Mouse (Mus musculus) brain, embryonic 18.5 days (tissue): Measurements from ENCODE around the gene 3100002H09Rik.

ENCODE experiments used
- DNase-seq: peaks from one replicate; pipeline ENCODE4 v3.0.0-alpha.2; 2012; ENCODE audit warnings: low read depth, low spot score

3100002H09Rik gene

GRCm38 (mm10) chr4:124610703-124611102 lies at the start of gene 3100002H09Rik:
TSS of gene 3100002H09Rik (minus strand) at chr4:124610803.
- no peak for DNase-seq

- DNase-seq, result no peak
Observed at GRCm38 (mm10) chr4:124659251-124660217, 48.9 kb upstream of the 3100002H09Rik start.

GRCm38 (mm10) chr4:124658412-124658851 lies 47.8 kb upstream of the 3100002H09Rik start:
- DNase-seq, result no peak

- no peak for DNase-seq
Observed at GRCm38 (mm10) chr4:124657781-124658180, 47.2 kb upstream of the 3100002H09Rik start.

- DNase-seq, result peak; percentile 85
Observed at GRCm38 (mm10) chr4:124656854-124657650, 46.4 kb upstream of the 3100002H09Rik start.

DNA sequence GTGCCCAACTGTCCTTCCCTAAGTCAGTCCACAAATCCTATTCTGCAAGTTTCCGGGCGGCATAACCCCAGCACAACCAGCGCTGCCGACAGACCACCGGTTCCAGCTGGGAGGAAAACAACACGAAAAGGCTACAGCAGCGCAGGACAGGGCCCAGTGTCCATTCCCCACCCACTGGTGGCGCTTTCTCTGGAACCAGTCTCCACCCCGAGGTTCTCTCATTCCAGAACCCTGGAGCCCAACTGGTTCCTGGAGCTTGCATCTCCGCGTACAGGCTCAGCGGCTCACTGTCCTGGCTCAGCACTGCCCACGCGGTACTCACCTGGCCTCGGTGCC lies 45.9 kb upstream of the 3100002H09Rik start, which contains the start of gene Pou3f1:
TSS of gene Pou3f1 (plus strand) at position 290 of the 336 bp plus-strand sequence.
- no peak for DNase-seq

GRCm38 (mm10) chr4:124652886-124653285 lies 42.3 kb upstream of the 3100002H09Rik start:
- DNase-seq, result no peak

DNA sequence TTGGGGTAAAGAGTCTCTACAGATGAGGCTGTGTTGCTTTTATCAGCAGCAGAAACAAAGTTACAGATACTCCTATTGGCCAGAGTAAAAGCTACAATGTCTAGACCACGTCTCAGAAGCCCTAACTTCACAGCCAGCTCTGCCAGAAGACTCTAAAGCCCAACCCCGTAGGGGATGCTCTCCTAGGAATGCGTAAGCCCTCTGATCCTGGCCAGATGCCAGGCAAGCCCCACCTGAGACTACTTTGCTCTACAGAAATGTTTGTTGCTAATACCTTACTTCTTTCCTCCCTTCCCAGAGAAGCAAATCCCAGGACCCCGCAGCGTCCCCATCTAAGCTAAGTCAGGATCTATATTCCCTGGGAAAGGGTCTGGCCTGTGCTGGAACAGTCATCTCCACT lies 37.3 kb upstream of the 3100002H09Rik start:
- DNase-seq, result no peak

GRCm38 (mm10) chr4:124646591-124646990 lies 36.0 kb upstream of the 3100002H09Rik start:
- no peak for DNase-seq

GRCm38 (mm10) chr4:124644974-124645433 lies 34.4 kb upstream of the 3100002H09Rik start:
- DNase-seq, result no peak

GRCm38 (mm10) chr4:124643859-124644258 lies 33.3 kb upstream of the 3100002H09Rik start:
- no peak for DNase-seq

DNA sequence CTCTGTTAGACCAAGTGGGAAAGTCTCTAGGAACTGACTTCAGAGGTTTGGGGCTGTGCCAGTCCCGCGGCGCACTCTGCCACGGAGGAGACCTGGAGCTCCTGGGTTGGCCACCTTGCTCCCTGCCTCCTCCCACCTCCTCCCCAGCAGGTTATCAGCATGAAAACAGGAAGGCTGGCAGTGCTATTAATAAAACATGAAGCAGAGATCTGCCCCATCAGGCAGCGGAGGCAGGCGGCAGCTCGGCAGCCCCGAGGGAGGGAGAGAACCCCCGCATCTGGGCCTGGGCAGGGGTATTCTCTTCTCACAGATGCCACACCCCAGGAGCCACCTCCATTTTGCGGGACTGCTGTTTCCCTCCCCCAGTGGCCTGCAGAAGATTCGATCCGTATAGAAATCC lies 29.1 kb upstream of the 3100002H09Rik start:
- no peak for DNase-seq

DNA sequence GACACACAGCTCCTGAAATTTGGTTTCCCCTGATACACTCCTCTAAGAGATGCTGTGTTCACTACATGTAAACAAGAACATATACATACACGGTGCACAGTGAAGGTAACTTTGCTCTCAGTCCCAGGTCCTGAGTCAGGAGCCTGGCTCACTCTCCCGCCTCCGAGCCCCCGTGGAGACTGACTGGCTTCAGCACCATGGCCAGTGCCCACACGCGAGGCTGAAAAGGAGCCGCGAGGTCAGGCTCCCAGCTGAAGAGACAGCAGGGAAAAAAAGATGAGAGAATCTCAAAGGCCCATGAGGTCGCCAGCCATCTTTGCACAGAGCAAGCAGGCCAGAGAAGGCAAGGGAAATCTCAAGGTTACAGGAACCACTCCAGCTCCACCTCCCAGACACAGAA lies 22.7 kb upstream of the 3100002H09Rik start:
- DNase-seq, result no peak

DNA sequence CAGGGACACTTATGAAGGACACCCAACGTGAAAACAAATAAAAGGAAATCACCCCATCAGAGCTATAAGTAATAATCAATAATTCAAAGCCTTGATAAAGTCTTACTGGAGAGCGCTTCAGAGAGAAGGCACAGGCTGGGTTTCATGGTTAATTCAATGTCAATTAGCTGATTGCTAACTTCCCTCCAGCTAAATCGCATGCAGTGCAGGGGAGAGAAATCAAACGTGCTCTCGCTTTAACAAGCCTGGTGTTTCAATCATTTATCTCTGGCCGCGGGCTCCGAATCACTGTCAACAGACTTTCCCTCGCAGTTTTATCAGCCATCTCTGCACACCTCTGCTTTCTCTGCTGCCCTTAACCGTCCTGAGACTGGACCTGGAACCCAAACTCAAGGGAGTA lies 22.3 kb upstream of the 3100002H09Rik start:
- no peak for DNase-seq

GRCm38 (mm10) chr4:124631456-124631855 lies 20.9 kb upstream of the 3100002H09Rik start:
- no peak for DNase-seq

- no peak for DNase-seq
Observed at GRCm38 (mm10) chr4:124626836-124627235, 16.2 kb upstream of the 3100002H09Rik start.

- no peak for DNase-seq
Observed at GRCm38 (mm10) chr4:124624111-124624581, 13.5 kb upstream of the 3100002H09Rik start.

DNA sequence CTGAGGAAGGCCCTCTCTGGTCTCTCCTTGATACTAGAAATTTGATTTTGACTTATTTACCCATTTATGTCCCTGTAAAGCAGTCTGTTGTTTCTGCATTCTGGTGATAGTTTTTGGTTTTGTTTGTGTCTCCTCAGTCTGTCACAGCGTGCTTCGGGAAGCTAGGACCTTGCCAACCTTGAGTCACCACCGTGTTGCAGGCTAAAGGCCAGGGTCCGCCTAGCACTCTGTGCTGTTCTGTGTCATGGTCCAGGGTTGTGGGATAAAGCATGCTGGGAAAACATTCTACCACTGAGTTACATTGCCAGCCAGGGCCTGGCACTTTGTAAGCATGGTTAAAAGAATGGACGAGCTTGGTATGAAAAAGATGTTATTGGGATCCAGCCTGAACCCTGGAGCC lies 12.0 kb upstream of the 3100002H09Rik start:
- DNase-seq, result no peak

DNA sequence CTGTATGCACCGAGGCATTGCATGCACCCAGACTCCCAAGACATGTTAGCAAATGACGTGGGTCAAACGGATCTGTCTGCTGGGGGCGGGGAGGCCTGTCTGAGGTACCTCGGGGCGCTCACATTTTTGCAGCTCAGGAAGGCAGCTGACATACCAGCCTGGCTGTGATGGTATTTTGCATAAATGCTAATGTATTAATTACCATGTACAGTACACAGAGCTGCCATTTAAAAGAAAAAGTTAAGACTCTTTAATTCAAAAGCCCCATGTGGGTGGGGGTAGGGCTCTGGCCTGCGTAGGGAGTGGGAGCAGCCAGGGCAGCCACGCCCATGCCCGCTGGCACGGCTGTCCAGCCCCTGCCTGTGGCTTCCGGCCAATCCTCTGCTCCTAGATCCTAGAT lies 10.8 kb upstream of the 3100002H09Rik start:
- no peak for DNase-seq

DNA sequence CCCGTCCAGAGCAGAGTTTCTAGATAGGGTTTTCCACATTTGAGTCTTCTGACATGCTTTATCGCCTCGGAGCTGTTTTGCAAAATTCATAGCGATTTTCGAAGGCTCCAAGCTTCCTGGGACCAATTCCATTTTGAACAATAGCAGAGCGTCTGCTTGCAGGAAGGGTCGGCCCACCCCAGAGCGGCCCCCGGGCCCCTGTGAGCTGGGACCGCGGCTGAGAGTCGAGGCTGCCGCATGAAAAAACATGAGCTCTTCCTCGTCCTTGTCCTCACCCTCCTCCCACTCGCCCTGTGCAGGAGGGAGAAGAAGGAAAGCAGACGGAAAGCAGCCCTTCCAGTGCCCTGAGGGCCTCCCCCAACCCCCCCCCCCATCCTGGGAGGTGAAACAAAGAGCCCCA lies 8.0 kb upstream of the 3100002H09Rik start:
- no peak for DNase-seq

DNA sequence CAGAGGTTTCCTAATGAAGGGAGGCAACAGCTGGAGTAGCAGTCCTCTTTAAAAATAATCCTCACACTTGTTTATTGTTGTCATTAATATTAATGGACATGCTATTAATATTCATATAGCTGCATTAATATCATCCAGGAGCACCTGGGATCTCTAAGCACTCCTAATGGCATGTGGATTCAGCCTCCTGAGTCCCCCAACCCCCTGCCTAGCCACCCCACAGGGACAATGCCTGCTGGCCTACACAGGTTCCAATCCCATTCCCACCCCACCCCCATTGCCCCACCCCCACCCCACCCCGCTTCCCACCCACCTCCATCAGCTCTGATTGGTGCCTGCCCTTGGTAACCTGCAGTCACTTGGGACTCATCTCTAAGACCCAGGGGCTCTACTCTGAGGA lies 6.0 kb upstream of the 3100002H09Rik start:
- DNase-seq, result no peak

GRCm38 (mm10) chr4:124615986-124616385 lies 5.4 kb upstream of the 3100002H09Rik start:
- DNase-seq, result no peak
